Mouse (Mus musculus) forebrain, embryonic 14.5 days (tissue): ENCODE measurements around the gene Pak1. TPM values are rescaled to one million over a fixed set of nuclear protein-coding genes. Genes with fewer than 3 reads are reported as not detected.

ENCODE experiments used
- ATAC-seq: fragments of 200-750 bp; cut with Nextera tagmentation; 2 replicates; pipeline ENCODE4 v1.8.0; 2017; ENCODE audit warnings: mild to moderate bottlenecking, moderate library complexity
- DNase-seq: peaks from one replicate; pipeline ENCODE4 v3.0.0-alpha.2; 2015; ENCODE audit warnings: low spot score
- H3K27ac ChIP-seq: fragments of 300-500 bp; sonication (generic); 2 replicates; pipeline ENCODE4 v1.5.1; 2014; ENCODE audit warnings: low read depth, mild to moderate bottlenecking, control low read depth, low read length, moderate library complexity
- H3K27me3 ChIP-seq: fragments of 300-500 bp; sonication (generic); replicated peaks from 2 replicates; pipeline ENCODE4 v1.6.1; 2014; ENCODE audit warnings: low read length, control low read depth, mixed read lengths; ENCODE audit not compliant: control insufficient read depth, insufficient read depth
- H3K36me3 ChIP-seq: fragments of 300-500 bp; sonication (generic); 2 replicates; pipeline ENCODE4 v1.6.1; 2014; ENCODE audit warnings: low read length, control low read depth; ENCODE audit not compliant: control insufficient read depth, insufficient read depth
- H3K4me1 ChIP-seq: fragments of 300-500 bp; sonication (generic); 2 replicates; pipeline ENCODE4 v1.6.1; 2014; ENCODE audit warnings: antibody characterized with exemption, low read length, control low read depth; ENCODE audit not compliant: control insufficient read depth, insufficient read depth
- H3K4me2 ChIP-seq: fragments of 300-500 bp; sonication (generic); 2 replicates; pipeline ENCODE4 v1.6.1; 2014; ENCODE audit warnings: mild to moderate bottlenecking, control low read depth, low read length
- H3K4me3 ChIP-seq: fragments of 300-500 bp; sonication (generic); 2 replicates; pipeline ENCODE4 v1.5.1; 2014; ENCODE audit warnings: low read depth, low read length, control low read depth
- H3K9ac ChIP-seq: fragments of 300-500 bp; sonication (generic); 2 replicates; pipeline ENCODE4 v1.6.1; 2014; ENCODE audit warnings: mild to moderate bottlenecking, low read length, control low read depth, moderate library complexity
- H3K9me3 ChIP-seq: fragments of 300-500 bp; sonication (generic); replicated peaks from 2 replicates; pipeline ENCODE4 v1.6.1; 2016; ENCODE audit warnings: low read length, control low read depth, mixed read lengths; ENCODE audit not compliant: control insufficient read depth
- WGBS: fragments of 180-500 bp; shearing (Covaris S2); extraction: QIAGEN DNeasy Blood & Tissue Kit; methylation state at CpG from one replicate; pipeline ENCODE4 v1.1.7; 2014; 5-methylcytosine and 5-hydroxymethylcytosine counted together
- polyA plus RNA-seq: library from polyadenylated mRNA; unstranded; fragments of >200 nt; fragmentation: Nextera tagmentation; extraction: Ambion mirVana; gene quantifications from 2 replicates; pipeline ENCODE4 v1.2.1, GENCODE M21; 2014

Pak1 gene
- polyA plus RNA-seq, 1 experiment from 2014 or later, result 131 TPM

DNA sequence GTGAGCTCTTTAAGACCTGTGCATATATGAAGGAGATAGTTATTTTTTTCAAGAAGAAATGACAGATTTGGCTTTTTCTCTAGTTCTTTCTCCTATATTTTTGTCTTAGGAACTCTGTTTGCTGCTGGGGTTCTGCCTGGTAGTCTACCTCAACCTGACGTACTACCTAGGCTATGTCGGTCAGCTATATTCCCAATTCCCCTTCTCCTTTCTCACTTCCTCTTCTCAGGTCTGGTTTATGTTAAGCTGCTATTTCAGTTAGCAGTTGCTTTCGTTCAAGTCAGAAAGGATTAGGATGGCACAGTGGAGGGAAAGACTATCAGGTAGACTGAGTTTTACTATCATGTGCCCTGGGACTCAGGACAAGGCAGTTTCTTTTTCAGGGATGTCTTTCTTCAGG lies 75.2 kb downstream of the Pak1 start:
- DNase-seq (no peak), ATAC-seq (no peak)
- peaks cover 7% of the 10 kb centered on the region; the same call in 1 of the 2 replicates for H3K36me3 ChIP-seq
- H3K9ac ChIP-seq, result no peak overlapping the region
- WGBS, result 87% methylated on average over 3 of the region's 3 CpGs
- no peak overlapping the region for H3K4me2 ChIP-seq
- H3K27me3 ChIP-seq, result no peaks in the 10 kb centered on the region
- no peaks in the 10 kb centered on the region for H3K4me1 ChIP-seq
- H3K9me3 ChIP-seq, result no peaks in the 10 kb centered on the region
- H3K4me3 ChIP-seq, result no peak overlapping the region
- H3K27ac ChIP-seq, result no peak overlapping the region

DNA sequence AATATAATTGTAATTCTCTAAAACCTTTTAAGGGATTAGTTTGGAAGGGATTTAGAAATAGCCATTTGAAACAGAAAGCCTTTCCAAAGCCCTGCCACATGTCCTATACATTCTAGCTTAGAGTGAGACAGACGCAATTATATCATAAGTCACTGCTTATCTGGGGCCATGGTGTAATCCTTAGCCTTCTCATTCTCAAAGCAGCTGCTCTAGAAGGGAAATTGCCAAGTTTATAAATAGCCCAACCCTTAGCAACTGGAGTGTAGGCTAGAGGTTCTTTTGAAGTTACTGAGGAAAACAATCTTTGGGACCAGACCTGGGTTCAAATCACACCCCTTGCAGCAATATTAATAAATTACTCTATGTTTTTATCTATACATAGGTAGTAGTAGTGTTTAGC lies 76.2 kb downstream of the Pak1 start:
- H3K27me3 ChIP-seq, result no peaks in the 10 kb centered on the region
- WGBS, result 88% methylated on average over 1 of the region's 1 CpGs
- H3K4me1 ChIP-seq, result no peaks in the 10 kb centered on the region
- H3K9me3 ChIP-seq, result no peaks in the 10 kb centered on the region
- H3K27ac ChIP-seq, result no peak overlapping the region
- no peak overlapping the region for H3K4me2 ChIP-seq
- DNase-seq (no peak), ATAC-seq (no peak)
- peaks cover 7% of the 10 kb centered on the region; the same call in 1 of the 2 replicates for H3K36me3 ChIP-seq
- no peak overlapping the region for H3K4me3 ChIP-seq
- no peak overlapping the region for H3K9ac ChIP-seq

DNA sequence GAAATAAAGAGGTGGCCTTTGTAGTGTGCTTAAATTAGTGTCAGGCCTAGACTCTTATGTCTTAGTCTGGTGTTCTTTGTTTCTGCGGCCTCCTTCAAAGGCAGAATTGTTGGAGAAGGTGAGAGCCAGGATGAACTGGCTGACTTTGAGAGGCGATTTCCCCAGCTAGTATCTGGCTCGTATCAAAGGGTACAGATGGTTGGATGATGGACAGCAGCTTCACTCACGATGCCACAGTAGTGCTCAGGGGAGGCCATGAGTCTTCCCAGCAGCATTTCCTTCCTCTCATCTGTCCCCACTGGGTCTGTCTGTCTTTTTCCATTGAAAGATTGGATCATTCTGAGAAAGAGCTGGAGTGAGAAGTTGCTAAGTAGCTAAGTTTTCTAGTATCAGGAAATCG lies 79.5 kb downstream of the Pak1 start:
- Histone ChIP-seq H3K4me1 (no peaks in the 10 kb centered on the region), H3K27me3 (no peaks in the 10 kb centered on the region), H3K4me2 (no peak overlapping the region), H3K4me3 (no peak overlapping the region), H3K27ac (no peak overlapping the region), H3K36me3 (peaks cover 11% of the 10 kb centered on the region; the same call in 1 of the 2 replicates), H3K9me3 (no peaks in the 10 kb centered on the region), H3K9ac (no peak overlapping the region)
- WGBS, result 76% methylated on average over 5 of the region's 5 CpGs
- DNase-seq (no peak), ATAC-seq (no peak)

DNA sequence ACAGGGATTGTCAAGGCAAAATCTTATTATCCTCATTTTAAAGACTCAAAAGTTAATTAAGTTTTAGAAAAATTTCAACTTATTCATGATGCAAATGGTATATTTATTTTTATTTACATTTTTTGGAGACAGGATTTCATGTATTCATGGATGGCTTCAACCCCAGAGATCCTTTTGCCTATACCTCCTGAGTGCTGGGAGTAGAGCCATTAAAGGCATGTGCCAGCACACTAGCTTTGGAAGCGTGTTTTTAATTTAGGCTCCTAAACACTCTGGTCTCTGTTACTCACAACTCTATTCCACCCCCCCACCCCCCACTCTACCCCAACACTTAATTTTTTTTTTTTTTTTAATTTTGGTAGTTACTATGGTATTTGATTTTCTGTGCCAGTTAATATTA lies 80.4 kb downstream of the Pak1 start:
- Histone ChIP-seq H3K4me2 (no peak overlapping the region), H3K9me3 (no peaks in the 10 kb centered on the region), H3K4me1 (no peaks in the 10 kb centered on the region), H3K27ac (no peak overlapping the region), H3K4me3 (no peak overlapping the region), H3K36me3 (peaks cover 11% of the 10 kb centered on the region; the same call in 1 of the 2 replicates), H3K9ac (no peak overlapping the region), H3K27me3 (no peaks in the 10 kb centered on the region)
- no peak for ATAC-seq
- WGBS, result 77% methylated on average over 1 of the region's 1 CpGs
- DNase-seq, result no peak

DNA sequence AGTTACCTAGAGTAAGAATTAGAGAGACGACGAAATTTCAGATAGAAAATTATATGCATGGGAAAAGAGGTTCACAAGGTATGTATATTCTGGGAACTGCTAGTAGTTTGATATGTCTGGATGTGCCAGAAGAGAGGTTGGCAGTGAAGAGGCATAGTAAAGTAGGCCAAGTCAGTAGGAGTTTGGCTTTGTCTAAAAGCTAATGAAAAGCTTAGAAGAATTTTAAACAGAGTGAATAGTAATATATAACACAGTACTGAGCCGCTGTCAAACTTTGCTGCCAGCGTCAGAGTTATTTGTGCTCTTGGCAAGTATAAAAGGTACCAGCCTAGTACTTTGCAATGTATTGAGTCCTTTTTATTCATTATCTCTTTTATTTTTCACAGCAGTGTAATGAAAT lies 84.1 kb downstream of the Pak1 start:
- Histone ChIP-seq H3K4me3 (no peak overlapping the region), H3K9me3 (no peaks in the 10 kb centered on the region), H3K27ac (no peak overlapping the region), H3K27me3 (no peaks in the 10 kb centered on the region), H3K4me1 (no peaks in the 10 kb centered on the region), H3K36me3 (0 out of 2 replicates have a peak, but pooled peaks cover 3% of the 10 kb centered on the region), H3K4me2 (no peak overlapping the region), H3K9ac (no peak overlapping the region)
- 74% methylated on average over 4 of the region's 4 CpGs for WGBS
- ATAC-seq, result no peak
- peak; percentile 26 for DNase-seq

DNA sequence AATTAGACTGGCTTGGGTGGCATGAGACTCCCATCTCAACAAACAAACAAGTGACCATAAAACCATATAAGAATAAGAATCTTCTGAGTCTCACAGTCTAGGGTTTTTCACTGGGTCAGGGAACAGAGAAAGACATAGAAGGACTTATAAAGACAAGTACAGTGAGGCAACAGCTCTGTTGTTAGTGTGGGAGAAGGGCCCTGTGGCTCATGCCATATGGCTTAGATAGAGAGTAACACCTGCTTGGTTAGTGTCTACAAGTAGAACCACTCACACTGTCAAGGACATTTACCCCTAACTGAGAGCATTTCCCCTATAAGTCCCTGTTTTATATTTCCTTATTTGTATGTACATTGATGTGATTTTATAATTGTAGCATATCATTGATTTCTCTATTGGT lies 85.0 kb downstream of the Pak1 start:
- H3K9ac ChIP-seq, result no peak overlapping the region
- no peaks in the 10 kb centered on the region for H3K27me3 ChIP-seq
- DNase-seq (no peak), ATAC-seq (no peak)
- no peaks in the 10 kb centered on the region for H3K4me1 ChIP-seq
- H3K4me3 ChIP-seq, result no peak overlapping the region
- no peak overlapping the region for H3K4me2 ChIP-seq
- 0 out of 2 replicates have a peak, but pooled peaks cover 3% of the 10 kb centered on the region for H3K36me3 ChIP-seq
- no peak overlapping the region for H3K27ac ChIP-seq
- H3K9me3 ChIP-seq, result no peaks in the 10 kb centered on the region

DNA sequence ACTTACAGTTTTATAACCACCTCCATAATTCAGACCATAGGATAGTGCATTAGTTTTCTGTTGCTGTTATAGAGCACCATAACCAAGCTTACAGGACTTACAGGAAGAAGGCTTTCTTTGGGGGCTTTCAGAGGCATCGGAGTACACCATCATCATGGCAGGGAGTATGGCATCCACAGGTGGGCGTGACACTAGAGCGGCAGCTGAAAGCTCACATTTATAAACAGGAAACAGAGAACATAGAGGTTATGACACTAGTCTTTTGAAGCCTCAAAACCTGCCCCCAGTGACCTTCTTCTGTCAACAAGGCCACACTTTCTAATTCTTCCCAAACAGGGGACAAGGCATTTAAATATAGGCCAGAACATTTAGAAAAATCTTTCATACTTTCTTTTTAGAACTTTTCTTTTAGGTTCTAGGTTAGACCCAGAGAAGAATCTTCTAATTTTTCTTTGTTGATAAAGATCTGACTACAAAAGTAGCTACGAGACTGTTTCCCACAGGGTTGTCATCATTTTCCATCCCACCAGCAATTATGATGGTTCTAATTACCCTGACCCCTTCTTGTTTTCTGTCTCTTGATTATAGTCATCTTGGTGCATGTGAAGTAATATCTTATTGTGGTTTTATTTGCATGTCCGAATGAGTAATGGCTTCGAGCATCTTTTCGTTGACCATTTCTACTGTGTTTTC lies 89.7 kb downstream of the Pak1 start:
- Histone ChIP-seq H3K4me3 (no peak overlapping the region), H3K9ac (no peak overlapping the region), H3K27me3 (no peaks in the 10 kb centered on the region), H3K9me3 (no peaks in the 10 kb centered on the region), H3K36me3 (no peaks in the 10 kb centered on the region), H3K27ac (no peak overlapping the region), H3K4me1 (no peaks in the 10 kb centered on the region), H3K4me2 (no peak overlapping the region)
- ATAC-seq, result no peak
- WGBS, result 91% methylated on average over 7 of the region's 7 CpGs
- DNase-seq, result no peak

DNA sequence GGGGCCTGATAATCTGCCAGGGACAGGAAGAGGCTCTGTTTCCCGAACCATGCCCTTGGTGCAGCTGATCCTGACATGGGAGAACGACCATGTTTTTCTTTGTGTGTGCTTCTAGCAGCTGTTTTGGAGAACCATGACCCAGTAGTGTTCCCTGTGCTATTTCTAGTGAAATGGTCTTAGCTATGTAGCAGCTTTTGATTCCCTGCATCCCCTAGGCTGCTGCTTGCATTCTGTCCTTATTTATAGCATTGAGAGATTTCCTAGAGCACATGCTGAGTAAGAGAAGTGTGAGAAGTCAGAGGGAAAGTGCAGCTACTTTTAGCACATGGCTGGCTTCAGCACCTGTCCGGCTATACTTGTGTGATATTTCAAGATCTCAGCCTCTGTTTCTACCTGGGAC lies 123.3 kb downstream of the Pak1 start:
- Histone ChIP-seq H3K27me3 (no peaks in the 10 kb centered on the region), H3K9ac (no peak overlapping the region), H3K4me2 (no peak overlapping the region), H3K4me1 (no peaks in the 10 kb centered on the region), H3K36me3 (peaks cover 48% of the 10 kb centered on the region), H3K4me3 (no peak overlapping the region), H3K9me3 (no peaks in the 10 kb centered on the region), H3K27ac (no peak overlapping the region)
- 84% methylated on average over 3 of the region's 3 CpGs for WGBS
- ATAC-seq (no peak), DNase-seq (no peak)

DNA sequence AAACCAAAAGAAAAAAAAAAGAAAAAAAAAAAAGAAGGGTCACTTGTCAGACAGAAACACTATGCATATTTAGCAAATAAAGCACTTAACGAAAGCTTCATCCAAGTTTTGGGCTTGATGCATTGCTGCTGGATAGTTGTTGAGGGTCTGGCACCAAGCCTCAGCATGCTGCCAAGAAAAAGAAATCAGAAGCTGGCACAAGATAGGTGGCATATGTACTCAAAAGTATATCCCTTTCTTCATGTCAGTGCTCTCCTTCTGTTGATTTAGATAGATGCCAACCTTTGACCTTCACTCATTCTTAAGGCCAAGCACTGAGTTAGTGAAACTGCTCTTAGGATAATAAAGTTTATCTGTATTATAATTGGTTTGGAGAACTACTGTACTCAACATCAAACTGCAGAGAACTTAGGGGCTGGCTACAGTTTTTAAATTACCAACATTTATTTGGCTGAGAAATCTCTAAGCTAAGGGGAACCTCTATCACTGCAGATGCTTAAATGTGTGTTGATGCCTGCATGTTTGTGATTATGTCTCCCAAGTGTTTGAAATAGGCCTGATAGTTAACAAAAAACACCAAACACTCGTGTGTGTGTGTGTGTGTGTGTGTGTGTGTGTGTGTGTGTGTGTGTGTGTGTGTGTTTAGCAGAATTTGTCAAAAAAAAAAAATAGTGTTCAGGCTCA lies 126.6 kb downstream of the Pak1 start:
- Histone ChIP-seq H3K9me3 (no peaks in the 10 kb centered on the region), H3K27me3 (no peaks in the 10 kb centered on the region), H3K9ac (no peak overlapping the region), H3K36me3 (peaks cover 27% of the 10 kb centered on the region), H3K4me2 (no peak overlapping the region), H3K4me3 (no peak overlapping the region), H3K27ac (no peak overlapping the region), H3K4me1 (no peaks in the 10 kb centered on the region)
- DNase-seq, result peak; percentile 79
- ATAC-seq, result peak; percentile 75; the same call in 1 of the 2 replicates
- 73% methylated on average over 2 of the region's 2 CpGs for WGBS
